Mouse (Mus musculus) limb, embryonic 12.5 days (tissue): ENCODE data around the gene Ap2b1. TPM values are rescaled to one million over a fixed set of nuclear protein-coding genes. Genes with fewer than 3 reads are reported as not detected.

Source experiments
- ATAC-seq: fragments of 200-750 bp; cut with Nextera tagmentation; 2 replicates; pipeline ENCODE4 v1.8.0; 2017; ENCODE audit warnings: low read depth, moderate TSS enrichment; ENCODE audit not compliant: insufficient number of reproducible peaks, insufficient read depth, low FRiP score, low TSS enrichment
- H3K27ac ChIP-seq: fragments of 300-500 bp; sonication (generic); 2 replicates; pipeline ENCODE4 v1.5.1; 2016; ENCODE audit warnings: mild to moderate bottlenecking, moderate library complexity
- H3K27me3 ChIP-seq: fragments of 300-500 bp; sonication (generic); 2 replicates; pipeline ENCODE4 v1.6.1; 2016; ENCODE audit warnings: mild to moderate bottlenecking, moderate library complexity
- H3K36me3 ChIP-seq: fragments of 300-500 bp; sonication (generic); 2 replicates; pipeline ENCODE4 v1.6.1; 2016; ENCODE audit warnings: mild to moderate bottlenecking, moderate library complexity
- H3K4me1 ChIP-seq: fragments of 300-500 bp; sonication (generic); replicated peaks from 2 replicates; pipeline ENCODE4 v1.6.1; 2016
- H3K4me2 ChIP-seq: fragments of 300-500 bp; sonication (generic); 2 replicates; pipeline ENCODE4 v1.6.1; 2016; ENCODE audit warnings: mild to moderate bottlenecking, moderate library complexity
- H3K4me3 ChIP-seq: fragments of 300-500 bp; sonication (generic); replicated peaks from 2 replicates; pipeline ENCODE4 v1.5.1; 2016; ENCODE audit warnings: mild to moderate bottlenecking
- H3K9ac ChIP-seq: fragments of 300-500 bp; sonication (generic); replicated peaks from 2 replicates; pipeline ENCODE4 v1.6.1; 2016; ENCODE audit warnings: mild to moderate bottlenecking, moderate library complexity
- H3K9me3 ChIP-seq: fragments of 300-500 bp; sonication (generic); 2 replicates; pipeline ENCODE4 v1.6.1; 2016; ENCODE audit warnings: mild to moderate bottlenecking, moderate library complexity
- WGBS: fragments of 180-500 bp; shearing (Covaris S2); methylation state at CpG from one replicate; pipeline ENCODE4 v1.1.7; 2016; 5-methylcytosine and 5-hydroxymethylcytosine counted together
- polyA plus RNA-seq: library from polyadenylated mRNA; unstranded; fragments of >200 nt; fragmentation: Nextera tagmentation; extraction: Ambion mirVana; gene quantifications from 2 replicates; pipeline ENCODE4 v1.2.1, GENCODE M21; 2016

Gene Ap2b1
- polyA plus RNA-seq, 1 experiment from 2014 or later: 56.1 TPM

GRCm38 (mm10) chr11:83339705-83340104 lies 40.9 kb downstream of the Ap2b1 start:
- 69% methylated on average over 2 of the region's 2 CpGs for WGBS
- H3K36me3 ChIP-seq: peaks cover 86% of the 10 kb centered on the region
- no peak overlapping the region for H3K4me3 ChIP-seq
- H3K9me3 ChIP-seq: no peaks in the 10 kb centered on the region
- H3K9ac ChIP-seq: no peak overlapping the region
- no peak overlapping the region for H3K27ac ChIP-seq
- no peaks in the 10 kb centered on the region for H3K4me1 ChIP-seq
- no peaks in the 10 kb centered on the region for H3K27me3 ChIP-seq
- H3K4me2 ChIP-seq: no peak overlapping the region
- no peak for ATAC-seq

- Histone ChIP-seq H3K27me3 (no peaks in the 10 kb centered on the region), H3K9ac (no peak overlapping the region), H3K36me3 (peaks cover 79% of the 10 kb centered on the region), H3K9me3 (no peaks in the 10 kb centered on the region), H3K4me2 (no peak overlapping the region), H3K4me1 (no peaks in the 10 kb centered on the region), H3K27ac (no peak overlapping the region), H3K4me3 (no peak overlapping the region)
- 88% methylated on average over 3 of the region's 3 CpGs for WGBS
- no peak for ATAC-seq
Observed at GRCm38 (mm10) chr11:83341716-83342245, 43.0 kb downstream of the Ap2b1 start.

DNA sequence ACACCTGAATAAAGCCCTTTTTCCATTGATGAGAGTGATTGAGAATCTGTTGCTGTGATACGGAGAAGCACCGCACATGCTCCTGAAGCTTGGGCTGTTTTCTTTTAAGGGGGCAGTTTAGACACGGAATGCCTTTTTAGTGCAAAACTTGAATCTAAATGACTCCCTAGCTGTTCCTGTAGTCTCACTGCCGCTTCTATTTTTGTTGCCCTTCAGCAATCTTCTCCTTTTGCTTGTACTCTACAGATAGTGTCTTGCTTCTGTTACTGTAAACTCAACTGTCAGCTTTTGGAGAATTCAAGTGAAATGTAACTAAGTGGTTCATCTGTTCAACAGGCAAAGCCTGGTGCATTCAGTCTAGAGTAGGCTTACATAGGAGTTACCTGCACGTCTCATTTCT lies 56.6 kb downstream of the Ap2b1 start:
- ATAC-seq: no peak
- peaks cover 50% of the 10 kb centered on the region for H3K36me3 ChIP-seq

GRCm38 (mm10) chr11:83357421-83357820 lies 58.6 kb downstream of the Ap2b1 start:
- no peaks in the 10 kb centered on the region for H3K27me3 ChIP-seq
- peaks cover 36% of the 10 kb centered on the region; the same call in 1 of the 2 replicates for H3K36me3 ChIP-seq
- no peak overlapping the region for H3K27ac ChIP-seq
- ATAC-seq: no peak
- H3K9me3 ChIP-seq: no peaks in the 10 kb centered on the region
- no peak overlapping the region for H3K9ac ChIP-seq
- H3K4me2 ChIP-seq: no peak overlapping the region
- no peak overlapping the region for H3K4me3 ChIP-seq
- no peaks in the 10 kb centered on the region for H3K4me1 ChIP-seq
- 79% methylated on average over 3 of the region's 3 CpGs for WGBS

More for the DNA sequence above, 56.6 kb downstream of the Ap2b1 start:
- no peaks in the 10 kb centered on the region for H3K9me3 ChIP-seq
- no peaks in the 10 kb centered on the region for H3K4me1 ChIP-seq
- H3K9ac ChIP-seq: no peak overlapping the region
- H3K4me3 ChIP-seq: no peak overlapping the region
- H3K27ac ChIP-seq: no peak overlapping the region
- H3K4me2 ChIP-seq: no peak overlapping the region
- WGBS: 92% methylated on average over 5 of the region's 5 CpGs
- H3K27me3 ChIP-seq: no peaks in the 10 kb centered on the region

DNA sequence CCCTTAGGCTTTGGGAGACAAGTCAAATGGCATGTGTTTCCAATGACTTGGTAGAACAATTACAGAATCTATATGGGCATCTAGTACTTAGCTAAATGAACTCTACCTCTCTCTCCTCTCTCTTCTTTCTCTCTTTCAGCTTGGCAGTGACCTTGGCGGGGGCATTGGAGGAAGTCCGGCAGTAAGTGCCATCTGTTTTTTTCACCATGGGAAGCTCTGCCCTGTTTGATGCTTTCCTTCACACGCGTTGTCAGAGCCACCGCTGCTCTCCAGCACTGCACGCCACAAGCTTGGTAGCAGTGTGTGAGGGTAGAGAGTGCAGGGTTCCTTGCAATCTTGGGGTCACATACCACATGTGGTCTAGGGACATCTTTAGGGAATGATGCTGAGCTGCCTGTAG lies 65.8 kb downstream of the Ap2b1 start:
- no peaks in the 10 kb centered on the region for H3K4me1 ChIP-seq
- H3K27me3 ChIP-seq: no peaks in the 10 kb centered on the region
- H3K9me3 ChIP-seq: no peaks in the 10 kb centered on the region
- 89% methylated on average over 6 of the region's 6 CpGs for WGBS
- no peak overlapping the region for H3K4me2 ChIP-seq
- peaks cover 55% of the 10 kb centered on the region for H3K36me3 ChIP-seq
- H3K27ac ChIP-seq: no peak overlapping the region
- ATAC-seq: no peak
- H3K4me3 ChIP-seq: no peak overlapping the region
- H3K9ac ChIP-seq: no peak overlapping the region

DNA sequence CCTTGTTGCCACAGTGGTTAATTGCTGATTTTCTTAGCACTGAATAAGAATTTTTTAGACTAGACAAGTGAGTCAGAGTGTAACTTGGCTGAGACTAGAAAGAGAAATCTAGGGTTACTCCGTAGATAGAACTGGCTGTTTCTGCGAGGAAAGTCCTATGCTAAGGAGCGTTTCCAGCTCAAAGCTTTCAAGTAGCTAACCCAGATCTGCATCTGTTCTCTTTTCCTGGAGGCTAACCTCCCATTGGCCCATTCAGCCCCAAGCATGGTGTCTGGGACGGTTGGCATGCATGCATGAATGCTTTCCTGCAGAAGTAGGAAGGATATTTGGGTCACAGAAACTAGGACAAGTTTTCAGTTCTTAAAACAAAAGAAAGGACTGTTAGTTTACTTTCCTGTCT lies 72.4 kb downstream of the Ap2b1 start:
- no peak for ATAC-seq
- no peak overlapping the region for H3K4me3 ChIP-seq
- no peak overlapping the region for H3K9ac ChIP-seq
- no peak overlapping the region for H3K27ac ChIP-seq
- H3K9me3 ChIP-seq: no peaks in the 10 kb centered on the region
- no peaks in the 10 kb centered on the region for H3K27me3 ChIP-seq
- 93% methylated on average over 4 of the region's 4 CpGs for WGBS
- peaks cover 90% of the 10 kb centered on the region for H3K36me3 ChIP-seq
- H3K4me1 ChIP-seq: no peaks in the 10 kb centered on the region
- no peak overlapping the region for H3K4me2 ChIP-seq

- Histone ChIP-seq H3K9me3 (no peaks in the 10 kb centered on the region), H3K9ac (no peak overlapping the region), H3K4me3 (no peak overlapping the region), H3K4me1 (0 out of 2 replicates have a peak, but pooled peaks cover 4% of the 10 kb centered on the region), H3K27me3 (no peaks in the 10 kb centered on the region), H3K27ac (no peak overlapping the region), H3K4me2 (no peak overlapping the region), H3K36me3 (peaks cover 31% of the 10 kb centered on the region)
- 54% methylated on average over 7 of the region's 7 CpGs for WGBS
- ATAC-seq: no peak
Observed at GRCm38 (mm10) chr11:83379745-83380341, 81.0 kb downstream of the Ap2b1 start.

DNA sequence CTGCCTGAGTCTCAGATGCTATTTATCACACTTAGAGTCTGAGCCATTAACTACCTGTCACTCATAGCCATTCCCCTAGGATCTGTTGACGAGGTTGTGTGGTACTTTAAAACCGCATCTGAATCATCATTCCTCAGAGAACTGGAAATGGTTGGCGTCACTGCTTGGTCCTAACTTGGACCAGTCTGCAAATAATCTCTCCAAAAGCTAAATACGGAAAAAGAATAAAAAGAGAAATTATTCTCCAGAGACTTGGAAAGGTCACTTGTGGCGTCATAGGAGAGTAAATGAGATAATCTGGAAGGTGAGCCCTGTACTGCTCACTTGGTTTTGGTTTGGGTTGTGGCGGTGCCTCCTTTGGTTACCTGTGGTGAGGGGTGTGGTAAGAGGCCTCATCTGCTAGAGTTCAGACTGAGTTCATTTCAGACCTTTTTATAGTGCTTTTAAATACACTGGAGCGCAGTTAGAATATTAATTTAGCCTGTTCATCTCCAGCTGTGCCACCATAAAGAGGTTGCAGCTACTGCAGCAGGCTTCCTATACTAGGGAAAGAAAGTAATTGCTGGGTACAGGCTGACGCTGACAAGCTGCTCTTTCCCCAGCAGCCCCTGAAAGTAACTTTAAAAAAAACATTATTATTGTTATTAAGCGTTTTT lies 84.2 kb downstream of the Ap2b1 start:
- WGBS: 64% methylated on average over 9 of the region's 9 CpGs
- Histone ChIP-seq H3K9ac (no peak overlapping the region), H3K27me3 (no peaks in the 10 kb centered on the region), H3K27ac (no peak overlapping the region), H3K9me3 (no peaks in the 10 kb centered on the region), H3K4me1 (0 out of 2 replicates have a peak, but pooled peaks cover 4% of the 10 kb centered on the region), H3K4me2 (no peak overlapping the region), H3K4me3 (no peak overlapping the region), H3K36me3 (peaks cover 14% of the 10 kb centered on the region)
- ATAC-seq: no peak

- Histone ChIP-seq H3K9ac (no peak overlapping the region), H3K27me3 (no peaks in the 10 kb centered on the region), H3K27ac (no peak overlapping the region), H3K4me2 (no peak overlapping the region), H3K4me1 (0 out of 2 replicates have a peak, but pooled peaks cover 4% of the 10 kb centered on the region), H3K36me3 (peaks cover 18% of the 10 kb centered on the region), H3K9me3 (no peaks in the 10 kb centered on the region), H3K4me3 (no peak overlapping the region)
- no peak for ATAC-seq
- 85% methylated on average over 1 of the region's 1 CpGs for WGBS
Observed at GRCm38 (mm10) chr11:83383532-83383887, 84.7 kb downstream of the Ap2b1 start.

- no peak for ATAC-seq
- Histone ChIP-seq H3K27ac (no peak overlapping the region), H3K36me3 (peaks cover 67% of the 10 kb centered on the region), H3K27me3 (no peaks in the 10 kb centered on the region), H3K9ac (no peak overlapping the region), H3K4me1 (no peaks in the 10 kb centered on the region), H3K4me3 (no peak overlapping the region), H3K9me3 (no peaks in the 10 kb centered on the region), H3K4me2 (no peak overlapping the region)
- 88% methylated on average over 4 of the region's 4 CpGs for WGBS
Observed at GRCm38 (mm10) chr11:83393062-83393461, 94.2 kb downstream of the Ap2b1 start.

GRCm38 (mm10) chr11:83394802-83395439 lies 96.1 kb downstream of the Ap2b1 start:
- no peak for ATAC-seq
- no peak overlapping the region for H3K4me2 ChIP-seq
- 50% methylated on average over 6 of the region's 6 CpGs for WGBS

More at GRCm38 (mm10) chr11:83394802-83395439, 96.1 kb downstream of the Ap2b1 start:
- H3K27me3 ChIP-seq: no peaks in the 10 kb centered on the region
- no peak overlapping the region for H3K27ac ChIP-seq
- H3K9ac ChIP-seq: no peak overlapping the region
- no peaks in the 10 kb centered on the region for H3K4me1 ChIP-seq
- H3K4me3 ChIP-seq: no peak overlapping the region
- H3K36me3 ChIP-seq: peaks cover 71% of the 10 kb centered on the region
- H3K9me3 ChIP-seq: no peaks in the 10 kb centered on the region
